Mouse (Mus musculus) testis, adult 2 months (tissue): Measurements from ENCODE around the gene Fam228a. TPM values are rescaled to one million over a fixed set of nuclear protein-coding genes. Genes with fewer than 3 reads are reported as not detected.
"Not testable (repeated sequence)": the region's sequence is repeated elsewhere in the genome, so short reads cannot be mapped to it uniquely, and the experiment has no call there.

Source experiments
- H3K27ac ChIP-seq: fragments of 200-500 bp; 2 replicates; pipeline ENCODE4 v1.5.1; 2012; ENCODE audit warnings: low read depth, low read length; ENCODE audit not compliant: control insufficient read depth, insufficient read depth
- H3K27me3 ChIP-seq: fragments of 200-500 bp; 2 replicates; pipeline ENCODE4 v1.6.1; 2012; ENCODE audit warnings: mild to moderate bottlenecking, low read length, moderate library complexity; ENCODE audit not compliant: control insufficient read depth, insufficient read depth
- H3K36me3 ChIP-seq: fragments of 200-500 bp; 2 replicates; pipeline ENCODE4 v1.6.1; 2012; ENCODE audit warnings: mild to moderate bottlenecking, low read length; ENCODE audit not compliant: control insufficient read depth, insufficient read depth
- H3K4me1 ChIP-seq: fragments of 200-500 bp; 2 replicates; pipeline ENCODE4 v1.6.1; 2012; ENCODE audit warnings: low read length; ENCODE audit not compliant: control insufficient read depth, insufficient read depth
- H3K4me3 ChIP-seq: fragments of 200-500 bp; 2 replicates; pipeline ENCODE4 v1.5.1; 2012; ENCODE audit warnings: low read depth, mild to moderate bottlenecking, low read length, moderate library complexity, mixed read lengths; ENCODE audit not compliant: control insufficient read depth
- CTCF ChIP-seq: fragments of 200-500 bp; IDR thresholded peaks from 2 replicates; pipeline ENCODE4 v1.5.1; 2012; ENCODE audit warnings: low read depth, mild to moderate bottlenecking, inconsistent platforms, low read length, moderate library complexity; ENCODE audit not compliant: control insufficient read depth, insufficient read depth, insufficient replicate concordance
- POLR2A ChIP-seq: fragments of 200-500 bp; IDR thresholded peaks from 2 replicates; pipeline ENCODE4 v1.6.1; 2012; ENCODE audit warnings: low read depth, mild to moderate bottlenecking, inconsistent platforms, low read length, moderate library complexity; ENCODE audit not compliant: control insufficient read depth
- polyA plus RNA-seq: library from polyadenylated mRNA; depleted of rRNA; stranded (reverse); fragments of >200 nt; gene quantifications from 2 replicates; pipeline ENCODE4 v1.2.3, GENCODE M21; 2012

Fam228a gene
- polyA plus RNA-seq, 1 experiment: 14.6 TPM

DNA sequence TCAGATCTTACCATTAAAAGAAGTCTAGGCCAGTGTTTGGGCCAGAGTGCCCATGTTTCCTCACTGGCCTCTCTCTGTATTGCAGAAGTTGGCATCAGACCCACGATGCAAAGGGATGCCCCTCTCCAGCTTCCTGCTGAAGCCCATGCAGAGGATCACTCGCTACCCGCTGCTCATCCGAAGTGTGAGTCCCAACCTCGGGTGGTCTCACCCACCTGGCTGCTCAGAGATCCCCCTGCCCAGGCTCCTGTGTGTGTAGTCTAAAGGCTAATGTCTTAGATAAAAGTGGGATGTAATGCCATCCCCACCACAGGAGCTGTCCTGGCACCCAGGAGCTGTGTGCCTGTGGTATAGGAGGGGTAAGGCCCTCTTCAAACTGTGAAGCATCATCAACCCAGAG is 32.1 kb downstream of the Fam228a start:
- TF ChIP-seq POLR2A (no peak), CTCF (no peak)
- Histone ChIP-seq H3K4me1 (no peaks in the 10 kb centered on the region), H3K27ac (no peak overlapping the region), H3K36me3 (no peaks in the 10 kb centered on the region), H3K4me3 (no peak overlapping the region), H3K27me3 (no peaks in the 10 kb centered on the region)

DNA sequence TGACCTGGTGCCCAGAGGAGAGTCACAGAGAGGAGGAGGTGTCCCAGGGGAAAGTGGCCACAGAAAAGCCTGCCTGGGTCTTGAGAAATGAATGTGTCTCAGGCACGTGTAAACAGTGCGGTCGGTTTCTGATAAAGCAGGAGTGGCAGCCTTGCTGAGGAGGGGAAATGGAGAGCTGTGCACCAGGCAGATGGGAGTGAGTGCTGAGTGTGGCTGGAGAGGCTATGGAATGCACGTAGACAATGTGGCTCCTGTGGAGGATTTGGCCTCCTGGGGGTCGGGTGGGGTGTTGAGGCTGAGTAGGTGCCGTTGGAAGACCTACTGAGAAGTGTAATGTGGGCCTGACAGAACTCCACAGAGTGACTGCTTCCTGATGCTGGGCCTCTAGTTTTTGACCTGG is 32.6 kb downstream of the Fam228a start:
- not testable (repeated sequence) for H3K27me3 ChIP-seq, H3K4me3 ChIP-seq, H3K4me1 ChIP-seq, H3K36me3 ChIP-seq, H3K27ac ChIP-seq

GRCm38 (mm10) chr12:4694534-4694933 is 43.7 kb downstream of the Fam228a start:
- no peak overlapping the region for H3K4me3 ChIP-seq
- TF ChIP-seq CTCF: no peak
- TF ChIP-seq POLR2A: no peak
- no peak overlapping the region for H3K27ac ChIP-seq
- H3K27me3 ChIP-seq: no peaks in the 10 kb centered on the region
- H3K36me3 ChIP-seq: no peaks in the 10 kb centered on the region
- no peaks in the 10 kb centered on the region for H3K4me1 ChIP-seq

GRCm38 (mm10) chr12:4691193-4691592 is 47.0 kb downstream of the Fam228a start:
- Histone ChIP-seq H3K4me1 (no peaks in the 10 kb centered on the region), H3K27me3 (no peaks in the 10 kb centered on the region), H3K27ac (no peak overlapping the region), H3K36me3 (no peaks in the 10 kb centered on the region), H3K4me3 (no peak overlapping the region)
- TF ChIP-seq POLR2A: no peak
- TF ChIP-seq CTCF: no peak

DNA sequence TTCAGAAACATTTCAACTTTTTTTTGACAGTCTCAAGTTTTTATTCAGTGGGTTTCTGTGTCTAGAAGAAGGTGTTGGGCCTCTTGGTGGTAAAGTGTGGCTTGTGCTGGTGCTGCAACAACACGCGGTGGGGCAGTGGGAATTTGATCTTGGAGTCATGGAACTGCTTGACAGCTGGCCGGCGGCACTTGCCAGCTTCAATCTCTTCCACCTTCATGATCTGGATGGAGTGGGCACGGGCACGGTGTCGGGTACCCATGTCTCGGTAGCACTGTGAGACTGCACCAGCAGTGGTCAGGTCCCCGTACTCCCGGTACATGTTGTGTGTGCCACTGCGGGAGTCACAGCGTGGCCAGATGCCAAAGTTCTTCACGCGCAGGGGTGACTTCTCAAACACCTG is 48.9 kb downstream of the Fam228a start:
- TF ChIP-seq CTCF (no peak), POLR2A (no peak)
- no peaks in the 10 kb centered on the region for H3K4me1 ChIP-seq
- H3K27ac ChIP-seq: no peak overlapping the region
- no peaks in the 10 kb centered on the region for H3K27me3 ChIP-seq
- no peak overlapping the region for H3K4me3 ChIP-seq
- no peaks in the 10 kb centered on the region for H3K36me3 ChIP-seq

- no peaks in the 10 kb centered on the region for H3K36me3 ChIP-seq
- TF ChIP-seq POLR2A (no peak), CTCF (no peak)
- H3K27ac ChIP-seq: no peak overlapping the region
- no peaks in the 10 kb centered on the region for H3K4me1 ChIP-seq
- no peaks in the 10 kb centered on the region for H3K27me3 ChIP-seq
- H3K4me3 ChIP-seq: no peak overlapping the region
These were observed 49.8 kb downstream of the Fam228a start for GRCm38 (mm10) chr12:4688386-4688785.

GRCm38 (mm10) chr12:4685441-4685840 is 52.8 kb downstream of the Fam228a start:
- TF ChIP-seq POLR2A (no peak), CTCF (no peak)
- Histone ChIP-seq H3K27me3 (no peaks in the 10 kb centered on the region), H3K27ac (no peak overlapping the region), H3K4me1 (0 out of 2 replicates have a peak, but pooled peaks cover 2% of the 10 kb centered on the region), H3K4me3 (no peak overlapping the region), H3K36me3 (no peaks in the 10 kb centered on the region)

DNA sequence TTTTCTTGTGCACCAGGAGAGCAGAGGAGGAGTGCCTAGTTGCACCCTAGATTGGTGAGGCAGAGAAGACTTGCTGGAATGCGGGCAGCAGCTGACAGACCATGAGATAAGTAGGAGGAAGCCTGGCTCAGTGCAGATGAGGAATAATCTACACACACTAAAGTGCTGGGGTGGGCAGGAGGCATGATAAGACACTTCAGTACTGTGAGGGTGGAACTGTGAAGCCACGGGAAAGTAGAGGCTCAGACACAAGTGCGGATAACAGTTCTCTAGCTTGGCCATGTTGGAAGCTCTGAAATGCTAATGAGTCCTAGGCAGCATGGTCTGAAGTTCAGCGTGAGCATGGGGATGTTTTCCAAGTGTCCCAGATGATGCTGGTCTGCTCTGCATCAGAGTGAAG is 58.3 kb downstream of the Fam228a start:
- Histone ChIP-seq H3K27me3 (no peaks in the 10 kb centered on the region), H3K36me3 (no peaks in the 10 kb centered on the region), H3K4me1 (0 out of 2 replicates have a peak, but pooled peaks cover 2% of the 10 kb centered on the region), H3K27ac (no peak overlapping the region), H3K4me3 (no peak overlapping the region)
- TF ChIP-seq CTCF: no peak
- TF ChIP-seq POLR2A: no peak
